Mouse (Mus musculus) layer of hippocampus, adult 11-12 months (tissue): Measurements from ENCODE around the gene Rims1.

Experiments
- DNase-seq: peaks from one replicate; pipeline ENCODE4 v3.0.0; 2022; ENCODE audit warnings: low spot score

Rims1 gene

GRCm38 (mm10) chr1:22248898-22249386 is 556.9 kb downstream of the Rims1 start:
- DNase-seq: no peak

GRCm38 (mm10) chr1:22245748-22246147 is 560.0 kb downstream of the Rims1 start:
- no peak for DNase-seq
